Mouse (Mus musculus) embryonic facial prominence, embryonic 10.5 days (tissue): ENCODE data around the gene Ube2j1. TPM values are rescaled to one million over a fixed set of nuclear protein-coding genes. Genes with fewer than 3 reads are reported as not detected.

Experiments used
- DNase-seq: peaks from one replicate; pipeline ENCODE4 v3.0.0-alpha.2; 2017; ENCODE audit warnings: low spot score
- H3K27ac ChIP-seq: fragments of 300-500 bp; sonication (generic); replicated peaks from 2 replicates; pipeline ENCODE4 v1.5.1; 2016; ENCODE audit warnings: mild to moderate bottlenecking
- H3K27me3 ChIP-seq: fragments of 300-500 bp; sonication (generic); replicated peaks from 2 replicates; pipeline ENCODE4 v1.6.1; 2016; ENCODE audit warnings: low read depth, mild to moderate bottlenecking; ENCODE audit not compliant: poor library complexity, severe bottlenecking
- H3K36me3 ChIP-seq: fragments of 300-500 bp; sonication (generic); replicated peaks from 2 replicates; pipeline ENCODE4 v1.6.1; 2016; ENCODE audit warnings: mild to moderate bottlenecking, moderate library complexity
- H3K4me1 ChIP-seq: fragments of 300-500 bp; sonication (generic); 2 replicates; pipeline ENCODE4 v1.6.1; 2016
- H3K4me3 ChIP-seq: fragments of 300-500 bp; sonication (generic); 2 replicates; pipeline ENCODE4 v1.5.1; 2016; ENCODE audit warnings: mild to moderate bottlenecking, moderate library complexity
- H3K9me3 ChIP-seq: fragments of 300-500 bp; sonication (generic); 2 replicates; pipeline ENCODE4 v1.6.1; 2016; ENCODE audit warnings: mild to moderate bottlenecking
- WGBS: fragments of 180-500 bp; shearing (Covaris S2); methylation state at CpG from one replicate; pipeline ENCODE4 v1.1.7; 2016; 5-methylcytosine and 5-hydroxymethylcytosine counted together
- polyA plus RNA-seq: library from polyadenylated mRNA; unstranded; fragments of >200 nt; fragmentation: Nextera tagmentation; extraction: Ambion mirVana; gene quantifications from 2 replicates; pipeline ENCODE4 v1.2.1, GENCODE M21; 2016

Gene Ube2j1
- polyA plus RNA-seq, 1 experiment from 2014 or later, result 37.8 TPM

DNA sequence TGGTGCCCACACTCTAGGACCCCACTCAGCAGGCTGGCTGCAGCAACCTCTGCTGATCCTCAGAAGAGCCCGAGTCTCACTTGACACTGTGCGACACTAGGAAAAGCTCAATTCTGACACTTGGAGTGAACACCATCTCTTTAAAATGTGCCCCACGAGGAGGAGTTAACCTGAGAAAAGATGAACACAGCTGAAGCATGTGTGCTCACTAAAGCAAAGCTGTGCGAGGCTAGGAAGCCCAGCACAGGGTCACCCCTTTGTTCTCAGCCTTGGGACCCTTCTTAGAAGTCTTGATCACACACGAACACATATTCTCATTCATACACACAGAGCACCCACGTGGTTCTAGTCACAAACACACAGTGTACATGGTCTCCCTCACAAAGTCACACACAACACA lies 33.8 kb downstream of the Ube2j1 start:
- DNase-seq, result no peak

DNA sequence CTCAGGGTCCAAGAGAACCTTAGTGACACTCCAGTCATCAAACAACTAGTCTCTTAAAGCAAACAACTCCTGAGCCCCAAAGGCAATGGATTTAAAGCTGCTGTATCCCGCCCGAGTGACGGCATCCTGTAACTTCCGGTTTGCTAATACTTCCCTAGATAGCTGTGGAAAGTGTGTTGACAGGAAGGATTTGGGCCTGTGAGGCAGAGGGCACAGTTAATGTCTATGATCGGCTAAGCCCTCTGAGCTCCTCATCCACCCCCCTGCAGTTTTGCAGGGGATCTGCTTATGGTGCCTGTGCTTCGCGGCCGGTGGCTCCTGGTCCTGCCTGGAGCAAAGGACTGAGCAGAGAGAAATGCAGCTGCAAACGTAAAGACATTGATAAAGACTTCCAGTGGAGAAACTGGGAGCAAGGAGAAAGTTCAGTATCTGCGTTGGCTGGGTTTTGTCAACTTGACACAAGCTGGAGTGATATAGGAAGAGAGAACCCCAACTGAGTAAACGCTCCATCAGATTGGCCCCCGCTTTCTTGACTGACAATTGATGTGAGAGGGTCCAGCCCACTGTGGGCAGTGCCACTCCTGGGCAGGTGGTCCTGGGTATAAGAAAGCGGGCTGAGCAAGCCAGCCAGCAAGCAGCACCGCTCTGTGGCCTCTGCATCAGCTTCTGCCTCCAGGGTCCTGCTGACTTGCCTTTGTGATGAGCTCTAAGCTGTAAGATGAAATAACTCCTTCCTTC lies 35.2 kb downstream of the Ube2j1 start:
- Histone ChIP-seq H3K27ac (no peak overlapping the region), H3K4me1 (peaks cover 4% of the 10 kb centered on the region), H3K36me3 (no peaks in the 10 kb centered on the region), H3K9me3 (no peaks in the 10 kb centered on the region), H3K4me3 (no peak overlapping the region), H3K27me3 (no peaks in the 10 kb centered on the region)
- no peak for DNase-seq
- WGBS, result 64% methylated on average over 14 of the region's 14 CpGs

More for the DNA sequence above, 33.8 kb downstream of the Ube2j1 start:
- Histone ChIP-seq H3K36me3 (no peaks in the 10 kb centered on the region), H3K4me3 (no peak overlapping the region), H3K4me1 (peaks cover 9% of the 10 kb centered on the region), H3K27me3 (no peaks in the 10 kb centered on the region), H3K27ac (no peak overlapping the region), H3K9me3 (no peaks in the 10 kb centered on the region)
- 81% methylated on average over 6 of the region's 6 CpGs for WGBS

- H3K4me1 ChIP-seq, result 0 out of 2 replicates have a peak, but pooled peaks cover 3% of the 10 kb centered on the region
- H3K4me3 ChIP-seq, result no peak overlapping the region
- no peak overlapping the region for H3K27ac ChIP-seq
- H3K9me3 ChIP-seq, result no peaks in the 10 kb centered on the region
- H3K36me3 ChIP-seq, result no peaks in the 10 kb centered on the region
- no peak for DNase-seq
- no peaks in the 10 kb centered on the region for H3K27me3 ChIP-seq
- WGBS, result 89% methylated on average over 3 of the region's 3 CpGs
Measured at GRCm38 (mm10) chr4:33067331-33067730, 36.1 kb downstream of the Ube2j1 start.

- Histone ChIP-seq H3K9me3 (no peaks in the 10 kb centered on the region), H3K4me1 (0 out of 2 replicates have a peak, but pooled peaks cover 5% of the 10 kb centered on the region), H3K27ac (no peak overlapping the region), H3K27me3 (no peaks in the 10 kb centered on the region), H3K4me3 (no peak overlapping the region), H3K36me3 (no peaks in the 10 kb centered on the region)
- 89% methylated on average over 6 of the region's 6 CpGs for WGBS
- no peak for DNase-seq
Measured at GRCm38 (mm10) chr4:33067826-33068225, 36.6 kb downstream of the Ube2j1 start.

DNA sequence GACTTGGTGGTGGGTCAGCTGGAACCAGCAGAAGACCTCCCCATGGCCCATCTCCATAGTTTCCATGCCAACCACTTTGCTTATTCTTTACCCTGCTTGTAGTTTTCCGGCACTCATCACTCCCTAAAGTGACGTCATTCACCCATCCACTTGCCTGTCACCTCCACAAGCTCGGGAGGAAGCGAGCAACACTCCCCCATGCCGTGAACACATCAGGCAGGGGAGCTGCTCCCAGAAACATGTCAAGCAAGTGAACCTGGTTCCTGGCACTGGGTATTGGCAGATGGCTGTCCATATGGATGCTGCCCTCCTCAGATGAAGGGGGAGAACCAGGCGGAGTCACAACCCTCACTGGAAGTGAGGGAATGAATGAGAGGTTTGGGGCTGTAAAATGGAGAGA lies 37.7 kb downstream of the Ube2j1 start:
- 79% methylated on average over 6 of the region's 6 CpGs for WGBS
- 0 out of 2 replicates have a peak, but pooled peaks cover 7% of the 10 kb centered on the region for H3K4me1 ChIP-seq
- H3K4me3 ChIP-seq, result no peak overlapping the region
- DNase-seq, result no peak
- H3K36me3 ChIP-seq, result no peaks in the 10 kb centered on the region
- H3K27ac ChIP-seq, result no peak overlapping the region
- H3K9me3 ChIP-seq, result no peaks in the 10 kb centered on the region
- H3K27me3 ChIP-seq, result no peaks in the 10 kb centered on the region

DNA sequence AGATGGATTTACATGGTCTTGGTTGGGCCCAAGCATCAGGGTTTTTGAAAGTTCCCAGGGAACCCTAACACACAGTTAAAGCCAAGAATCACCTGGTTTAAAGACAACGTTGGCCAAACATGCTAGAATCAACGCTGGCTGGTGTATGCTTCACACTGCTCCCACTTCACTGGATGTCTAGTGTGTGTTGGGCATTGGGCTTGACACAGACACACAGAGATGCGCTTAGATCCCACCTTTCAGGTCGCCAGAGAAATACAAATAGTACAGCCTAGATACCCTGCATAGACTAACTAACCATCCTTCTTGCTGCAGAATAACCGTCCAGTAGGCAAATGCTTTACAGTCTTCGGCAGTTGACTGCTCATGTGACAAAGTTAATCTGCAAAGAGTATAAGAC lies 39.1 kb downstream of the Ube2j1 start:
- Histone ChIP-seq H3K4me1 (0 out of 2 replicates have a peak, but pooled peaks cover 6% of the 10 kb centered on the region), H3K27ac (no peak overlapping the region), H3K27me3 (no peaks in the 10 kb centered on the region), H3K4me3 (no peak overlapping the region), H3K36me3 (no peaks in the 10 kb centered on the region), H3K9me3 (no peaks in the 10 kb centered on the region)
- WGBS, result 89% methylated on average over 6 of the region's 6 CpGs
- DNase-seq, result no peak

GRCm38 (mm10) chr4:33071337-33071736 lies 40.1 kb downstream of the Ube2j1 start:
- 86% methylated on average over 6 of the region's 6 CpGs for WGBS
- no peaks in the 10 kb centered on the region for H3K36me3 ChIP-seq
- 0 out of 2 replicates have a peak, but pooled peaks cover 4% of the 10 kb centered on the region for H3K4me1 ChIP-seq
- H3K27me3 ChIP-seq, result no peaks in the 10 kb centered on the region
- H3K4me3 ChIP-seq, result no peak overlapping the region
- no peak overlapping the region for H3K27ac ChIP-seq
- no peaks in the 10 kb centered on the region for H3K9me3 ChIP-seq
- no peak for DNase-seq

DNA sequence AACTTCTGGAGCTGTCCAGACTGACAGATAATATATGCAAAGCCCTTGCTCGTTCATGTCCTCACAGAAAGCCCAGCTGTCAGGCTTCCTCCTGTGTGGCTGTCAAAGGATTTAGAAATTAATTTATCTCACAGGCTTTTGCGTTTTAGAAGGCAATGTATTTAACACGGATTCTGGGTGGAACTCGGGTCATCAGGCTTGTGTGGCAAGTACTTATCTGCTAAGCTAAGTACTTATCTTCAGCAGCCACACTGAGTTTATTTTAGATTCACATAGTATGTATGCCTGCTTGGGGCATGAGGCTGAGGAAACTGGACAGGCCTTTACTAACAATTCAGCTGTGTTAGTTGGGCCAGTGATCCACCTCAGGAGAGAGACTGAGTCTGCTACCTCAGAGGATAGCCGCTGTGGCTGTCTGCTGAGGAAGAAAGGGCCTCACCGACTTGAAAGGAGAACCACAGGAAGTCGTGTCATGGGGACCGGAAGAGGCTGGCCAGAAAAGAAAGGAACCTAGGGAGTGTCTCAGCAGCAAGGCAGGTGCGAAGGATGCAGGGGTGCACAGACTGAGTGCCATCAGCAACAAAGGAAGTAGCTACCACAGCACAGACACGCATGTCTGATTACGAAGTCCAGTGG lies 41.4 kb downstream of the Ube2j1 start:
- no peak overlapping the region for H3K27ac ChIP-seq
- no peaks in the 10 kb centered on the region for H3K9me3 ChIP-seq
- peaks cover 8% of the 10 kb centered on the region for H3K4me1 ChIP-seq
- WGBS, result 59% methylated on average over 11 of the region's 11 CpGs
- H3K27me3 ChIP-seq, result no peaks in the 10 kb centered on the region
- DNase-seq, result no peak
- no peak overlapping the region for H3K4me3 ChIP-seq
- H3K36me3 ChIP-seq, result no peaks in the 10 kb centered on the region

GRCm38 (mm10) chr4:33074406-33074805 lies 43.2 kb downstream of the Ube2j1 start:
- Histone ChIP-seq H3K9me3 (no peaks in the 10 kb centered on the region), H3K27me3 (no peaks in the 10 kb centered on the region), H3K4me3 (no peak overlapping the region), H3K36me3 (no peaks in the 10 kb centered on the region), H3K4me1 (peaks cover 11% of the 10 kb centered on the region), H3K27ac (no peak overlapping the region)
- no peak for DNase-seq
- 84% methylated on average over 4 of the region's 4 CpGs for WGBS

- DNase-seq, result no peak
- H3K27ac ChIP-seq, result no peak overlapping the region
- WGBS, result 77% methylated on average over 5 of the region's 5 CpGs
- H3K36me3 ChIP-seq, result no peaks in the 10 kb centered on the region
- H3K4me3 ChIP-seq, result no peak overlapping the region
- peaks cover 11% of the 10 kb centered on the region for H3K4me1 ChIP-seq
- no peaks in the 10 kb centered on the region for H3K9me3 ChIP-seq
- no peaks in the 10 kb centered on the region for H3K27me3 ChIP-seq
Measured at GRCm38 (mm10) chr4:33074851-33075250, 43.6 kb downstream of the Ube2j1 start.

- 79% methylated on average over 5 of the region's 5 CpGs for WGBS
- Histone ChIP-seq H3K9me3 (no peaks in the 10 kb centered on the region), H3K27ac (no peak overlapping the region)
Measured at GRCm38 (mm10) chr4:33075776-33076524, 44.7 kb downstream of the Ube2j1 start.

DNA sequence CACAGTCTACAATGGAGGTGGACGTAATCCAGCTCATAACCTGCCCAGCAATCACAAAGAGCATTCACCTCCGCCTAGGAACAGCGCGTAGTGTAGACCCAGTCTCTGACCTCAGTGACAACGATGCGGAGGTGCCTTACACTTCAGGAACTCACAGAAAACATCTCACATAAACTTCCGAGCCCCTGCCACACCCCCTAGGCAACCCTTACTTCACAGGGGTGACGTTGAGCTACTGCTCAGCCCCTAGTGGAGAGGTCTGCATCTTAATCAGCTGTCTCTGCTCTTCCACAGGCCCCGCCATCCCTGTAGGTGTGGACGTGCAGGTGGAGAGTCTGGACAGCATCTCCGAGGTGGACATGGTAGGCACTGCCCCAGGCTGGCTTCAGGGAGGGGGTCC lies 45.9 kb downstream of the Ube2j1 start:
- no peaks in the 10 kb centered on the region for H3K9me3 ChIP-seq
- H3K4me1 ChIP-seq, result peaks cover 11% of the 10 kb centered on the region
- 83% methylated on average over 11 of the region's 11 CpGs for WGBS

More at GRCm38 (mm10) chr4:33075776-33076524, 44.7 kb downstream of the Ube2j1 start:
- no peak for DNase-seq
- H3K36me3 ChIP-seq, result no peaks in the 10 kb centered on the region
- H3K27me3 ChIP-seq, result no peaks in the 10 kb centered on the region
- H3K4me1 ChIP-seq, result peaks cover 11% of the 10 kb centered on the region
- no peak overlapping the region for H3K4me3 ChIP-seq

More for the DNA sequence above, 45.9 kb downstream of the Ube2j1 start:
- no peaks in the 10 kb centered on the region for H3K27me3 ChIP-seq
- no peaks in the 10 kb centered on the region for H3K36me3 ChIP-seq
- H3K4me3 ChIP-seq, result no peak overlapping the region
- no peak overlapping the region; the same call in 1 of the 2 replicates for H3K27ac ChIP-seq
- no peak for DNase-seq
